Mouse (Mus musculus): ENCODE results near the gene Rdh9. TPM values are rescaled to one million over a fixed set of nuclear protein-coding genes. Genes with fewer than 3 reads are reported as not detected.
"Not testable (repeated sequence)": the region's sequence is repeated elsewhere in the genome, so short reads cannot be mapped to it uniquely, and the experiment has no call there.

Gene Rdh9
- polyA plus RNA-seq, 1 experiment from 2014 or later = not detected

- not testable (repeated sequence) for DNase-seq (ENCODE audit: low spot score); ATAC-seq (ENCODE audit: insufficient number of reproducible peaks, low FRiP score, low TSS enrichment, low read depth); H3K4me1 ChIP-seq (ENCODE audit: control insufficient read depth, insufficient read depth, low read length); H3K36me3 ChIP-seq (ENCODE audit: control insufficient read depth, insufficient read depth, low read length); H3K4me3 ChIP-seq (ENCODE audit: low read depth, low read length); H3K9ac ChIP-seq (ENCODE audit: low read length); H3K9me3 ChIP-seq (ENCODE audit: control insufficient read depth, low read length); H3K4me2 ChIP-seq (ENCODE audit: low read depth, severe bottlenecking); H3K27ac ChIP-seq (replicated peaks; ENCODE audit: low read depth, low read length); H3K27me3 ChIP-seq (ENCODE audit: control insufficient read depth, insufficient read depth, low read length)
- WGBS = 75% methylated on average over 4 of the region's 4 CpGs
Observed at GRCm38 (mm10) chr10:127817268-127817910, 41.2 kb downstream of the Rdh9 start.

GRCm38 (mm10) chr10:127821806-127822205 lies 45.6 kb downstream of the Rdh9 start:
- not testable (repeated sequence) for H3K27ac ChIP-seq (replicated peaks; ENCODE audit: low read depth, low read length); H3K4me2 ChIP-seq (ENCODE audit: low read depth, severe bottlenecking); H3K9me3 ChIP-seq (ENCODE audit: control insufficient read depth, low read length); H3K4me3 ChIP-seq (ENCODE audit: low read depth, low read length); H3K36me3 ChIP-seq (ENCODE audit: control insufficient read depth, insufficient read depth, low read length); DNase-seq (ENCODE audit: low spot score); H3K27me3 ChIP-seq (ENCODE audit: control insufficient read depth, insufficient read depth, low read length); ATAC-seq (ENCODE audit: insufficient number of reproducible peaks, low FRiP score, low TSS enrichment, low read depth); H3K4me1 ChIP-seq (ENCODE audit: control insufficient read depth, insufficient read depth, low read length); H3K9ac ChIP-seq (ENCODE audit: low read length)
- WGBS = 91% methylated on average over 2 of the region's 2 CpGs

GRCm38 (mm10) chr10:127825386-127825785 lies 49.2 kb downstream of the Rdh9 start:
- Histone ChIP-seq H3K27ac (replicated peaks; ENCODE audit: low read depth, low read length) (no peak overlapping the region), H3K27me3 (ENCODE audit: control insufficient read depth, insufficient read depth, low read length) (no peaks in the 10 kb centered on the region), H3K4me3 (ENCODE audit: low read depth, low read length) (no peak overlapping the region), H3K36me3 (ENCODE audit: control insufficient read depth, insufficient read depth, low read length) (no peaks in the 10 kb centered on the region), H3K9me3 (ENCODE audit: control insufficient read depth, low read length) (no peaks in the 10 kb centered on the region), H3K9ac (ENCODE audit: low read length) (no peak overlapping the region), H3K4me1 (ENCODE audit: control insufficient read depth, insufficient read depth, low read length) (no peaks in the 10 kb centered on the region), H3K4me2 (ENCODE audit: low read depth, severe bottlenecking) (no peak overlapping the region)
- DNase-seq (ENCODE audit: low spot score) (peak; percentile 29), ATAC-seq (ENCODE audit: insufficient number of reproducible peaks, low FRiP score, low TSS enrichment, low read depth) (no peak)
- 81% methylated on average over 6 of the region's 6 CpGs for WGBS

- Histone ChIP-seq H3K27me3 (ENCODE audit: control insufficient read depth, insufficient read depth, low read length) (no peaks in the 10 kb centered on the region), H3K36me3 (ENCODE audit: control insufficient read depth, insufficient read depth, low read length) (no peaks in the 10 kb centered on the region), H3K9me3 (ENCODE audit: control insufficient read depth, low read length) (no peaks in the 10 kb centered on the region), H3K4me3 (ENCODE audit: low read depth, low read length) (no peak overlapping the region), H3K9ac (ENCODE audit: low read length) (no peak overlapping the region), H3K27ac (replicated peaks; ENCODE audit: low read depth, low read length) (no peak overlapping the region), H3K4me1 (ENCODE audit: control insufficient read depth, insufficient read depth, low read length) (no peaks in the 10 kb centered on the region), H3K4me2 (ENCODE audit: low read depth, severe bottlenecking) (no peak overlapping the region)
- no peak for ATAC-seq (ENCODE audit: insufficient number of reproducible peaks, low FRiP score, low TSS enrichment, low read depth)
- DNase-seq (ENCODE audit: low spot score) = no peak
- 74% methylated on average over 3 of the region's 3 CpGs for WGBS
Observed at GRCm38 (mm10) chr10:127829121-127829520, 52.9 kb downstream of the Rdh9 start.

- not testable (repeated sequence) for H3K27me3 ChIP-seq (ENCODE audit: control insufficient read depth, insufficient read depth, low read length); H3K4me2 ChIP-seq (ENCODE audit: low read depth, severe bottlenecking)
- 96% methylated on average over 1 of the region's 1 CpGs for WGBS
Observed at GRCm38 (mm10) chr10:127834186-127834585, 58.0 kb downstream of the Rdh9 start.

GRCm38 (mm10) chr10:127835292-127835691 lies 59.1 kb downstream of the Rdh9 start:
- Histone ChIP-seq H3K27me3 (ENCODE audit: control insufficient read depth, insufficient read depth, low read length) (no peaks in the 10 kb centered on the region), H3K4me2 (ENCODE audit: low read depth, severe bottlenecking) (no peak overlapping the region), H3K36me3 (ENCODE audit: control insufficient read depth, insufficient read depth, low read length) (no peaks in the 10 kb centered on the region), H3K27ac (replicated peaks; ENCODE audit: low read depth, low read length) (no peak overlapping the region), H3K9ac (ENCODE audit: low read length) (no peak overlapping the region), H3K9me3 (ENCODE audit: control insufficient read depth, low read length) (no peaks in the 10 kb centered on the region), H3K4me1 (ENCODE audit: control insufficient read depth, insufficient read depth, low read length) (no peaks in the 10 kb centered on the region), H3K4me3 (ENCODE audit: low read depth, low read length) (no peak overlapping the region)
- DNase-seq (ENCODE audit: low spot score) (no peak), ATAC-seq (ENCODE audit: insufficient number of reproducible peaks, low FRiP score, low TSS enrichment, low read depth) (no peak)
- 91% methylated on average over 5 of the region's 5 CpGs for WGBS

More at GRCm38 (mm10) chr10:127834186-127834585, 58.0 kb downstream of the Rdh9 start:
- DNase-seq (ENCODE audit: low spot score); ATAC-seq (ENCODE audit: insufficient number of reproducible peaks, low FRiP score, low TSS enrichment, low read depth); H3K9me3 ChIP-seq (ENCODE audit: control insufficient read depth, low read length); H3K4me1 ChIP-seq (ENCODE audit: control insufficient read depth, insufficient read depth, low read length); H3K4me3 ChIP-seq (ENCODE audit: low read depth, low read length); H3K36me3 ChIP-seq (ENCODE audit: control insufficient read depth, insufficient read depth, low read length); H3K9ac ChIP-seq (ENCODE audit: low read length); H3K27ac ChIP-seq (replicated peaks; ENCODE audit: low read depth, low read length): not testable (repeated sequence)

GRCm38 (mm10) chr10:127837793-127838192 lies 61.6 kb downstream of the Rdh9 start:
- not testable (repeated sequence) for H3K27ac ChIP-seq (replicated peaks; ENCODE audit: low read depth, low read length); ATAC-seq (ENCODE audit: insufficient number of reproducible peaks, low FRiP score, low TSS enrichment, low read depth); H3K4me1 ChIP-seq (ENCODE audit: control insufficient read depth, insufficient read depth, low read length); H3K4me2 ChIP-seq (ENCODE audit: low read depth, severe bottlenecking); H3K9ac ChIP-seq (ENCODE audit: low read length); DNase-seq (ENCODE audit: low spot score); H3K27me3 ChIP-seq (ENCODE audit: control insufficient read depth, insufficient read depth, low read length); H3K9me3 ChIP-seq (ENCODE audit: control insufficient read depth, low read length); H3K36me3 ChIP-seq (ENCODE audit: control insufficient read depth, insufficient read depth, low read length); H3K4me3 ChIP-seq (ENCODE audit: low read depth, low read length)
- WGBS = 91% methylated on average over 5 of the region's 5 CpGs

GRCm38 (mm10) chr10:127838539-127838938 lies 62.4 kb downstream of the Rdh9 start:
- H3K4me1 ChIP-seq (ENCODE audit: control insufficient read depth, insufficient read depth, low read length) = no peaks in the 10 kb centered on the region
- no peak overlapping the region for H3K4me3 ChIP-seq (ENCODE audit: low read depth, low read length)
- no peak overlapping the region for H3K9ac ChIP-seq (ENCODE audit: low read length)
- H3K36me3 ChIP-seq (ENCODE audit: control insufficient read depth, insufficient read depth, low read length) = no peaks in the 10 kb centered on the region
- ATAC-seq (ENCODE audit: insufficient number of reproducible peaks, low FRiP score, low TSS enrichment, low read depth) = no peak
- 88% methylated on average over 2 of the region's 2 CpGs for WGBS
- no peaks in the 10 kb centered on the region for H3K27me3 ChIP-seq (ENCODE audit: control insufficient read depth, insufficient read depth, low read length)
- no peak for DNase-seq (ENCODE audit: low spot score)
- no peak overlapping the region for H3K4me2 ChIP-seq (ENCODE audit: low read depth, severe bottlenecking)
- H3K27ac ChIP-seq (replicated peaks; ENCODE audit: low read depth, low read length) = no peak overlapping the region
- no peaks in the 10 kb centered on the region for H3K9me3 ChIP-seq (ENCODE audit: control insufficient read depth, low read length)

- H3K9ac ChIP-seq (ENCODE audit: low read length) = no peak overlapping the region
- H3K27ac ChIP-seq (replicated peaks; ENCODE audit: low read depth, low read length) = no peak overlapping the region
- 76% methylated on average over 2 of the region's 2 CpGs for WGBS
- no peaks in the 10 kb centered on the region for H3K36me3 ChIP-seq (ENCODE audit: control insufficient read depth, insufficient read depth, low read length)
- H3K4me3 ChIP-seq (ENCODE audit: low read depth, low read length) = no peak overlapping the region
- no peaks in the 10 kb centered on the region for H3K4me1 ChIP-seq (ENCODE audit: control insufficient read depth, insufficient read depth, low read length)
- no peak overlapping the region for H3K4me2 ChIP-seq (ENCODE audit: low read depth, severe bottlenecking)
- H3K27me3 ChIP-seq (ENCODE audit: control insufficient read depth, insufficient read depth, low read length) = no peaks in the 10 kb centered on the region
- no peak for ATAC-seq (ENCODE audit: insufficient number of reproducible peaks, low FRiP score, low TSS enrichment, low read depth)
- H3K9me3 ChIP-seq (ENCODE audit: control insufficient read depth, low read length) = no peaks in the 10 kb centered on the region
- no peak for DNase-seq (ENCODE audit: low spot score)
Observed at GRCm38 (mm10) chr10:127840776-127841175, 64.6 kb downstream of the Rdh9 start.
